Mouse (Mus musculus) ES-E14 (cell line): ENCODE measurements at regions not wholly inside any gene's neighbourhood (a gene's known extent, or its start where the extent isn't known, plus 50 kb on each side); places are given as distances from the start of the nearest gene placed in this dataset.

Source experiments
- DNase-seq: peaks from one replicate; pipeline ENCODE4 v3.0.0-alpha.2; 2013; ENCODE audit warnings: low read depth, low spot score
- H3K27ac ChIP-seq: 2 replicates; pipeline ENCODE4 v1.5.1; 2012; ENCODE audit warnings: low read depth, mild to moderate bottlenecking, low read length, moderate library complexity, mixed read lengths; ENCODE audit not compliant: poor library complexity, insufficient read depth, severe bottlenecking
- H3K36me3 ChIP-seq: 2 replicates; pipeline ENCODE4 v1.6.1; 2012; ENCODE audit warnings: mild to moderate bottlenecking, low read length, moderate library complexity, mixed read lengths; ENCODE audit not compliant: control insufficient read depth, poor library complexity, insufficient read depth, severe bottlenecking
- H3K4me1 ChIP-seq, 2 experiments: fragments of 150-350 bp in 1 of 2; sonication (generic) in 1 of 2; 2 replicates each; pipeline ENCODE4 v1.6.1; 2012; ENCODE audit warnings: low read length in 2 of 2, mild to moderate bottlenecking in 1 of 2, mixed read lengths in 1 of 2; ENCODE audit not compliant: control insufficient read depth in 2 of 2, insufficient read depth in 2 of 2, poor library complexity in 1 of 2
- H3K4me3 ChIP-seq, 2 experiments: fragments of 150-350 bp in 1 of 2; sonication (generic) in 1 of 2; 2 replicates each; pipeline ENCODE4 v1.5.1; 2012; ENCODE audit warnings: low read length in 2 of 2, low read depth in 1 of 2, mild to moderate bottlenecking in 1 of 2, mixed read lengths in 1 of 2; ENCODE audit not compliant: insufficient read depth in 1 of 2, poor library complexity in 1 of 2, severe bottlenecking in 1 of 2
- H3K9ac ChIP-seq: 2 replicates; pipeline ENCODE4 v1.6.1; 2012; ENCODE audit warnings: low read depth, mild to moderate bottlenecking, low read length, mixed read lengths; ENCODE audit not compliant: poor library complexity, insufficient read depth, severe bottlenecking
- H3K9me3 ChIP-seq: fragments of 150-350 bp; sonication (generic); 2 replicates; pipeline ENCODE4 v1.6.1; 2012; ENCODE audit warnings: low read depth, mild to moderate bottlenecking, low read length; ENCODE audit not compliant: control insufficient read depth, insufficient read depth
- CHD2 ChIP-seq: IDR thresholded peaks from 2 replicates; pipeline ENCODE4 v1.6.1; 2014; ENCODE audit warnings: mild to moderate bottlenecking, low read depth, low read length, inconsistent platforms
- HCFC1 ChIP-seq: IDR thresholded peaks from 2 replicates; pipeline ENCODE4 v1.6.1; 2012; ENCODE audit warnings: low read length, inconsistent platforms, borderline replicate concordance; ENCODE audit not compliant: insufficient read depth
- MAFK ChIP-seq: IDR thresholded peaks from 2 replicates; pipeline ENCODE4 v1.6.1; 2014; ENCODE audit warnings: mild to moderate bottlenecking, low read depth, low read length, inconsistent platforms; ENCODE audit not compliant: insufficient read depth
- ZC3H11A ChIP-seq: IDR thresholded peaks from 2 replicates; pipeline ENCODE4 v1.6.1; 2012; ENCODE audit warnings: low read depth, mild to moderate bottlenecking, inconsistent platforms, low read length, borderline replicate concordance
- ZNF384 ChIP-seq: IDR thresholded peaks from 2 replicates; pipeline ENCODE4 v1.6.1; 2012; ENCODE audit warnings: low read depth, low read length, inconsistent platforms
- in situ Hi-C, 2 experiments: fragments of 600-800 bp; cut with MboI; formaldehyde crosslinking; loops; one replicate each; pipeline ENCODE4 v1.15.1; 2025; ENCODE audit warnings: low sequenced_read_pairs in 2 of 2, inconsistent platforms in 1 of 2; ENCODE audit not compliant: unreplicated experiment in 2 of 2

DNA sequence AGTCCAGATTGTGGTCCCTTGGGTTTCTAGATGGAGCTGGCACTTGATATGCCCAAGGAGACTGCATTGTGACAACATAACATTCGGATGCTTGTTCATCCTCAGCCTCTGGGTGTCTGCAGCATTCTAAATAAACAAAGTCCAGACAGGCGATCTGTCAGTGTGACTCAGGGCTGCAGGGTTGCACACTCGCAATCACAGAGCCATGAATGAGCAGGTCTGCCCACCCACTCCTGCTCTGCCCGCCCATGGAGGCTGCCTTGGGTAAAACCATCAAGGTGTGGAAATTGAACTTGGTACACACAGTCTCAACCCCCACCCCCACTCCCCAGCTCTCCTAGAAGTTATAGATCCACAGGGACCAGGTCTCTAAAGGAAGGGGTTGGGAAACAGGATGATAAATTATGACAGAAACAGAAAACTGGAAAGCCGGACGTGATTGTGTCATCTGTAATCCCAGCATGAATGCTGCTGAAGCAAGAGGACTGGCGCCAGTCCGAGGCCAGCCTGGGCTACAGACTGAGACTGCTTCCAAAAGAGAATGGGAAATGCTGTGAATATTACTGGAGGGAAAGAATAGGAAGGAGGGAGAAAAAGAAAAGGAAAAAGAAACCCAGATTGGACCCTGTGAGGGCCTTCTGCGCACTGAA is 84.3 kb upstream of the Habp2 start:
- H3K9ac ChIP-seq, result no peak overlapping the region
- in situ Hi-C loops, result no loop called here
- no peak overlapping the region for H3K4me3 ChIP-seq
- H3K9me3 ChIP-seq, result no peaks in the 10 kb centered on the region
- TF ChIP-seq ZC3H11A (no peak), MAFK (no peak), ZNF384 (no peak), HCFC1 (no peak), CHD2 (no peak)
- H3K36me3 ChIP-seq, result no peaks in the 10 kb centered on the region
- peaks cover 0 to 2% of the 10 kb centered on the region in 2 experiments; a peak in 1 of 4 replicates for H3K4me1 ChIP-seq
- DNase-seq, result no peak
- no peak overlapping the region for H3K27ac ChIP-seq

- in situ Hi-C loops, result no loop called here
- no peak for DNase-seq
These were observed 68.4 kb upstream of the Habp2 start for GRCm38 (mm10) chr19:56218536-56218935.

GRCm38 (mm10) chr19:56220724-56221407 is 66.1 kb upstream of the Habp2 start:
- Histone ChIP-seq H3K4me3 (peak overlapping the region in 1 of 2 experiments; percentile 21; a peak in 2 of 4 replicates), H3K4me1 (no peaks in the 10 kb centered on the region), H3K27ac (no peak overlapping the region), H3K9me3 (no peaks in the 10 kb centered on the region), H3K9ac (no peak overlapping the region), H3K36me3 (no peaks in the 10 kb centered on the region)
- in situ Hi-C loops, result no loop called here
- TF ChIP-seq MAFK (no peak), HCFC1 (no peak), ZC3H11A (no peak), CHD2 (no peak), ZNF384 (no peak)
- DNase-seq, result no peak

More at GRCm38 (mm10) chr19:56218536-56218935, 68.4 kb upstream of the Habp2 start:
- H3K4me1 ChIP-seq, result 0 out of 4 replicates have a peak, but pooled peaks cover 0 to 3% of the 10 kb centered on the region in 2 experiments
- no peaks in the 10 kb centered on the region for H3K36me3 ChIP-seq
- no peaks in the 10 kb centered on the region for H3K9me3 ChIP-seq
- H3K9ac ChIP-seq, result no peak overlapping the region
- H3K27ac ChIP-seq, result no peak overlapping the region
- TF ChIP-seq CHD2, result no peak
- TF ChIP-seq ZNF384, result no peak
- no peak for TF ChIP-seq ZC3H11A
- H3K4me3 ChIP-seq, result no peak overlapping the region

GRCm38 (mm10) chr19:56222496-56222895 is 64.4 kb upstream of the Habp2 start:
- Histone ChIP-seq H3K27ac (no peak overlapping the region), H3K4me1 (no peaks in the 10 kb centered on the region), H3K36me3 (no peaks in the 10 kb centered on the region), H3K4me3 (no peak overlapping the region), H3K9me3 (no peaks in the 10 kb centered on the region), H3K9ac (no peak overlapping the region)
- in situ Hi-C loops, result no loop called here
- TF ChIP-seq ZNF384, result no peak
- TF ChIP-seq MAFK, result no peak
- no peak for TF ChIP-seq HCFC1
- TF ChIP-seq ZC3H11A, result no peak
- no peak for TF ChIP-seq CHD2
- DNase-seq, result no peak
